Mouse (Mus musculus): Measurements from ENCODE around the gene Cacul1. TPM values are rescaled to one million over a fixed set of nuclear protein-coding genes. Genes with fewer than 3 reads are reported as not detected.
"Not testable (repeated sequence)": the region's sequence is repeated elsewhere in the genome, so short reads cannot be mapped to it uniquely, and the experiment has no call there.

Cacul1 gene
- total RNA-seq (2021), result 10 to 100 TPM; 50.2 to 51.8 TPM
- long read RNA-seq, experiment 1, full-length matches to known transcripts, result 6 of 36 reads
- long read RNA-seq, experiment 1, partial matches to known transcripts, result 1 of 36 reads
- long read RNA-seq, experiment 1, other reads (novel, unspliced or antisense), result 29 of 36 reads
- long read RNA-seq, experiment 2, full-length matches to known transcripts, result 4 of 24 reads
- long read RNA-seq, experiment 2, partial matches to known transcripts, result 1 of 24 reads
- long read RNA-seq, experiment 2, other reads (novel, unspliced or antisense), result 19 of 24 reads

GRCm38 (mm10) chr19:60580582-60581339 lies at the start of gene Cacul1:
TSS of gene Cacul1 (minus strand) at chr19:60581025.
- DNase-seq (ENCODE audit: low spot score in 2 of 2), result peak; percentile 95 to 97
- intact Hi-C loops (cut with DNase I), result loop anchor here (5.0 kb wide), 1 partner anchor 177 kb away; the partner anchor contains the start of gene Nanos1

GRCm38 (mm10) chr19:60619420-60619819 lies 38.6 kb upstream of the Cacul1 start:
- intact Hi-C loops (cut with DNase I), result no loop called here
- DNase-seq (ENCODE audit: low spot score in 2 of 2), result no peak

- no peak for DNase-seq (ENCODE audit: low spot score in 2 of 2)
- intact Hi-C loops (cut with DNase I), result no loop called here
Measured at GRCm38 (mm10) chr19:60617007-60617406, 36.2 kb upstream of the Cacul1 start.

- peak in 1 of 2 experiments; percentile 7 for DNase-seq (ENCODE audit: low spot score in 2 of 2)
- intact Hi-C loops (cut with DNase I), result no loop called here
Measured at GRCm38 (mm10) chr19:60615470-60616200, 34.8 kb upstream of the Cacul1 start.

- intact Hi-C loops (cut with DNase I), result no loop called here
- peak in 1 of 2 experiments; percentile 9 for DNase-seq (ENCODE audit: low spot score in 2 of 2)
Measured at GRCm38 (mm10) chr19:60611525-60612215, 30.8 kb upstream of the Cacul1 start.

- peak in 1 of 2 experiments; percentile 9 for DNase-seq (ENCODE audit: low spot score in 2 of 2)
- intact Hi-C loops (cut with DNase I), result no loop called here
Measured at GRCm38 (mm10) chr19:60608766-60609165, 27.9 kb upstream of the Cacul1 start.

- no peak for DNase-seq (ENCODE audit: low spot score in 2 of 2)
- intact Hi-C loops (cut with DNase I), result no loop called here
Measured at GRCm38 (mm10) chr19:60603586-60603985, 22.8 kb upstream of the Cacul1 start.

- intact Hi-C loops (cut with DNase I); DNase-seq (ENCODE audit: low spot score in 2 of 2): not testable (repeated sequence)
Measured at GRCm38 (mm10) chr19:60602066-60602465, 21.2 kb upstream of the Cacul1 start.

- no peak for DNase-seq (ENCODE audit: low spot score in 2 of 2)
- intact Hi-C loops (cut with DNase I), result no loop called here
Measured at GRCm38 (mm10) chr19:60598025-60598697, 17.3 kb upstream of the Cacul1 start.

- no peak for DNase-seq (ENCODE audit: low spot score in 2 of 2)
- intact Hi-C loops (cut with DNase I), result no loop called here
Measured at GRCm38 (mm10) chr19:60589646-60590045, 8.8 kb upstream of the Cacul1 start.

- intact Hi-C loops (cut with DNase I), result no loop called here
- DNase-seq (ENCODE audit: low spot score in 2 of 2), result no peak
Measured at GRCm38 (mm10) chr19:60586652-60587051, 5.8 kb upstream of the Cacul1 start.

GRCm38 (mm10) chr19:60583201-60583600 lies 2.4 kb upstream of the Cacul1 start:
- intact Hi-C loops (cut with DNase I), result loop anchor here (5.0 kb wide), 1 partner anchor 174 kb away; the partner anchor contains the start of gene Nanos1
- no peak for DNase-seq (ENCODE audit: low spot score in 2 of 2)

- intact Hi-C loops (cut with DNase I), result loop anchor here (5.0 kb wide), 1 partner anchor 176 kb away; the partner anchor contains the start of gene Nanos1
- no peak for DNase-seq (ENCODE audit: low spot score in 2 of 2)
Measured at GRCm38 (mm10) chr19:60581377-60582290, 809 bp upstream of the Cacul1 start.

GRCm38 (mm10) chr19:60579771-60580581 lies 849 bp downstream of the Cacul1 start:
- peak; percentile 14 to 30 for DNase-seq (ENCODE audit: low spot score in 2 of 2)
- intact Hi-C loops (cut with DNase I), result loop anchor here (5.0 kb wide), 1 partner anchor 177 kb away; the partner anchor contains the start of gene Nanos1

GRCm38 (mm10) chr19:60576741-60577140 lies 4.1 kb downstream of the Cacul1 start:
- no peak for DNase-seq (ENCODE audit: low spot score in 2 of 2)
- intact Hi-C loops (cut with DNase I), result no loop called here

- intact Hi-C loops (cut with DNase I), result no loop called here
- DNase-seq (ENCODE audit: low spot score in 2 of 2), result no peak
Measured at GRCm38 (mm10) chr19:60560497-60560896, 20.3 kb downstream of the Cacul1 start.

- no peak for DNase-seq (ENCODE audit: low spot score in 2 of 2)
- intact Hi-C loops (cut with DNase I), result no loop called here
Measured at GRCm38 (mm10) chr19:60554866-60555438, 25.9 kb downstream of the Cacul1 start.
